Mouse (Mus musculus): ENCODE measurements at regions not wholly inside any gene's neighbourhood (a gene's known extent, or its start where the extent isn't known, plus 50 kb on each side); places are given as distances from the start of the nearest gene placed in this dataset.

- Histone ChIP-seq H3K27ac (ENCODE audit: low read depth, low read length) (no peak overlapping the region), H3K4me1 (ENCODE audit: insufficient read depth) (no peaks in the 10 kb centered on the region), H3K4me3 (ENCODE audit: low read depth, low read length) (no peak overlapping the region), H3K9ac (no peak overlapping the region), H3K4me2 (ENCODE audit: low read depth) (no peak overlapping the region), H3K36me3 (ENCODE audit: insufficient read depth) (no peaks in the 10 kb centered on the region), H3K27me3 (ENCODE audit: insufficient read depth, low read length) (no peaks in the 10 kb centered on the region), H3K9me3 (ENCODE audit: low read length) (no peaks in the 10 kb centered on the region)
- no peak for TF ChIP-seq CTCF (IDR thresholded peaks at IDR 0.05; ENCODE audit: low read depth)
- peak; percentile 7 for DNase-seq
- ATAC-seq = peak; percentile 21; the same call in 1 of the 2 replicates
- WGBS = 77% methylated on average over 8 of the region's 8 CpGs
Observed at GRCm38 (mm10) chr16:76499686-76500400, 126.2 kb upstream of the Nrip1 start.

- Histone ChIP-seq H3K27ac (ENCODE audit: low read depth, low read length) (no peak overlapping the region), H3K4me2 (ENCODE audit: low read depth) (no peak overlapping the region), H3K4me3 (ENCODE audit: low read depth, low read length) (no peak overlapping the region), H3K27me3 (ENCODE audit: insufficient read depth, low read length) (no peaks in the 10 kb centered on the region), H3K36me3 (ENCODE audit: insufficient read depth) (no peaks in the 10 kb centered on the region), H3K4me1 (ENCODE audit: insufficient read depth) (no peaks in the 10 kb centered on the region), H3K9me3 (ENCODE audit: low read length) (no peaks in the 10 kb centered on the region), H3K9ac (no peak overlapping the region)
- WGBS = 35% methylated on average over 2 of the region's 2 CpGs
- DNase-seq (no peak), ATAC-seq (peak; percentile 69)
- TF ChIP-seq CTCF (IDR thresholded peaks at IDR 0.05; ENCODE audit: low read depth) = no peak
Observed at GRCm38 (mm10) chr16:76498233-76498632, 124.6 kb upstream of the Nrip1 start.

GRCm38 (mm10) chr16:76497041-76497808, 123.6 kb upstream of the Nrip1 start:
- WGBS = 85% methylated on average over 12 of the region's 12 CpGs
- peak; percentile 18 for DNase-seq

GRCm38 (mm10) chr16:76483419-76483818, 109.8 kb upstream of the Nrip1 start:
- Histone ChIP-seq H3K4me1 (ENCODE audit: insufficient read depth) (no peaks in the 10 kb centered on the region), H3K9me3 (ENCODE audit: low read length) (no peaks in the 10 kb centered on the region), H3K27me3 (ENCODE audit: insufficient read depth, low read length) (no peaks in the 10 kb centered on the region), H3K36me3 (ENCODE audit: insufficient read depth) (no peaks in the 10 kb centered on the region), H3K27ac (ENCODE audit: low read depth, low read length) (no peak overlapping the region), H3K4me2 (ENCODE audit: low read depth) (no peak overlapping the region), H3K9ac (no peak overlapping the region), H3K4me3 (ENCODE audit: low read depth, low read length) (no peak overlapping the region)
- 86% methylated on average over 5 of the region's 5 CpGs for WGBS
- no peak for TF ChIP-seq CTCF (IDR thresholded peaks at IDR 0.05; ENCODE audit: low read depth)
- DNase-seq = no peak
- ATAC-seq = no peak

More at GRCm38 (mm10) chr16:76497041-76497808, 123.6 kb upstream of the Nrip1 start:
- Histone ChIP-seq H3K4me2 (ENCODE audit: low read depth) (no peak overlapping the region), H3K27ac (ENCODE audit: low read depth, low read length) (no peak overlapping the region), H3K9ac (no peak overlapping the region), H3K4me3 (ENCODE audit: low read depth, low read length) (no peak overlapping the region), H3K36me3 (ENCODE audit: insufficient read depth) (no peaks in the 10 kb centered on the region), H3K4me1 (ENCODE audit: insufficient read depth) (no peaks in the 10 kb centered on the region), H3K27me3 (ENCODE audit: insufficient read depth, low read length) (no peaks in the 10 kb centered on the region), H3K9me3 (ENCODE audit: low read length) (no peaks in the 10 kb centered on the region)
- TF ChIP-seq CTCF (IDR thresholded peaks at IDR 0.05; ENCODE audit: low read depth) = no peak
- peak; percentile 77 for ATAC-seq

- Histone ChIP-seq H3K27me3 (ENCODE audit: insufficient read depth, low read length) (no peaks in the 10 kb centered on the region), H3K4me3 (ENCODE audit: low read depth, low read length) (no peak overlapping the region), H3K4me1 (ENCODE audit: insufficient read depth) (no peaks in the 10 kb centered on the region), H3K36me3 (ENCODE audit: insufficient read depth) (no peaks in the 10 kb centered on the region), H3K9me3 (ENCODE audit: low read length) (no peaks in the 10 kb centered on the region), H3K27ac (ENCODE audit: low read depth, low read length) (no peak overlapping the region), H3K9ac (no peak overlapping the region), H3K4me2 (ENCODE audit: low read depth) (no peak overlapping the region)
- WGBS = 92% methylated on average over 4 of the region's 4 CpGs
- ATAC-seq (no peak), DNase-seq (no peak)
- no peak for TF ChIP-seq CTCF (IDR thresholded peaks at IDR 0.05; ENCODE audit: low read depth)
Observed at GRCm38 (mm10) chr16:76481966-76482365, 108.3 kb upstream of the Nrip1 start.

GRCm38 (mm10) chr16:76477474-76477873, 103.8 kb upstream of the Nrip1 start:
- no peak for DNase-seq
- no peak overlapping the region for H3K9ac ChIP-seq

GRCm38 (mm10) chr16:76474481-76474880, 100.9 kb upstream of the Nrip1 start:
- H3K4me2 ChIP-seq (ENCODE audit: low read depth) = no peak overlapping the region
- ATAC-seq (no peak), DNase-seq (no peak)
- H3K9ac ChIP-seq = no peak overlapping the region
- TF ChIP-seq CTCF (IDR thresholded peaks at IDR 0.05; ENCODE audit: low read depth) = no peak
- H3K27me3 ChIP-seq (ENCODE audit: insufficient read depth, low read length) = no peaks in the 10 kb centered on the region
- no peaks in the 10 kb centered on the region for H3K4me1 ChIP-seq (ENCODE audit: insufficient read depth)
- no peak overlapping the region for H3K27ac ChIP-seq (ENCODE audit: low read depth, low read length)
- no peak overlapping the region for H3K4me3 ChIP-seq (ENCODE audit: low read depth, low read length)
- no peaks in the 10 kb centered on the region for H3K9me3 ChIP-seq (ENCODE audit: low read length)
- 86% methylated on average over 6 of the region's 6 CpGs for WGBS
- no peaks in the 10 kb centered on the region for H3K36me3 ChIP-seq (ENCODE audit: insufficient read depth)

More at GRCm38 (mm10) chr16:76477474-76477873, 103.8 kb upstream of the Nrip1 start:
- Histone ChIP-seq H3K9me3 (ENCODE audit: low read length) (no peaks in the 10 kb centered on the region), H3K36me3 (ENCODE audit: insufficient read depth) (no peaks in the 10 kb centered on the region), H3K27me3 (ENCODE audit: insufficient read depth, low read length) (no peaks in the 10 kb centered on the region), H3K27ac (ENCODE audit: low read depth, low read length) (no peak overlapping the region), H3K4me3 (ENCODE audit: low read depth, low read length) (no peak overlapping the region), H3K4me2 (ENCODE audit: low read depth) (no peak overlapping the region), H3K4me1 (ENCODE audit: insufficient read depth) (no peaks in the 10 kb centered on the region)
- WGBS = 87% methylated on average over 8 of the region's 8 CpGs
- no peak for TF ChIP-seq CTCF (IDR thresholded peaks at IDR 0.05; ENCODE audit: low read depth)
- no peak for ATAC-seq

Data from forebrain, postnatal 0 days (tissue).